Mouse (Mus musculus): Measurements from ENCODE around the gene Phf14.

- TF ChIP-seq CTCF (IDR thresholded peaks at IDR 0.05; ENCODE audit: low read depth) (no peak), EP300 (IDR thresholded peaks at IDR 0.05; ENCODE audit: low read depth) (no peak)
Measured at GRCm38 (mm10) chr6:11908170-11908569, 561 bp downstream of the Phf14 start.

Measured in liver, postnatal 0 days (tissue).